Mouse (Mus musculus): ENCODE results near the gene Srpk1.

DNA sequence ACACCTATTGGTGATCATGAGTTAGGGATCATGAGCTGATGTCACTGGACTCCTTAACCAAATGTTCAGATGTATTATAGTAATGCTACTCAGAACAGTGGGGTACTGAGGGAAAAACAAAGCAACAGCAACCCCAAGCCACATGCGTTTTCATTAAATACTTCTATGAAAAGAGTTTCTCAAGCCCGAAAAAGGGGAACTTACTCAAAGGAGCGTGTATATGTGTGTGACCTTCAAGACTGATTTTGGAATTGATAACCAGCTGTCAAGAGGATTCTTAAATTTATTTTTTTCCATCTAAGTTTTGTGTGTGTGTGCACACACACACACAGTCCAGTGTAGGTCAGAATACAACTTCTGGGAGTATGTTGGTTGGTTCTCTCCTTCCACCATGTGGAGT lies 17.6 kb upstream of the Srpk1 start:
- TF ChIP-seq CTCF (IDR thresholded peaks at IDR 0.05; ENCODE audit: borderline replicate concordance, insufficient read depth, low read depth, low read length) (no peak), POLR2A (IDR thresholded peaks at IDR 0.05; ENCODE audit: borderline replicate concordance, insufficient read depth, low read length) (no peak)
